Mouse (Mus musculus) forebrain, embryonic 15.5 days (tissue): ENCODE measurements around the gene Olfr1324. TPM values are rescaled to one million over a fixed set of nuclear protein-coding genes. Genes with fewer than 3 reads are reported as not detected.
"Not testable (repeated sequence)": the region's sequence is repeated elsewhere in the genome, so short reads cannot be mapped to it uniquely, and the experiment has no call there.

Experiments
- ATAC-seq: fragments of 200-750 bp; cut with Nextera tagmentation; replicated peaks from 2 replicates; pipeline ENCODE4 v1.8.0; 2017; ENCODE audit warnings: mild to moderate bottlenecking, moderate TSS enrichment, moderate library complexity
- H3K27ac ChIP-seq: fragments of 300-500 bp; sonication (generic); replicated peaks from 2 replicates; pipeline ENCODE4 v1.5.1; 2015; ENCODE audit warnings: mild to moderate bottlenecking, inconsistent platforms
- H3K27me3 ChIP-seq: fragments of 300-500 bp; sonication (generic); 2 replicates; pipeline ENCODE4 v1.6.1; 2015; ENCODE audit warnings: inconsistent platforms
- H3K36me3 ChIP-seq: fragments of 300-500 bp; sonication (generic); 2 replicates; pipeline ENCODE4 v1.6.1; 2015; ENCODE audit warnings: mild to moderate bottlenecking, inconsistent platforms
- H3K4me1 ChIP-seq: fragments of 300-500 bp; sonication (generic); 2 replicates; pipeline ENCODE4 v1.6.1; 2015; ENCODE audit warnings: inconsistent platforms
- H3K4me2 ChIP-seq: fragments of 300-500 bp; sonication (generic); replicated peaks from 2 replicates; pipeline ENCODE4 v1.6.1; 2015; ENCODE audit warnings: mild to moderate bottlenecking, inconsistent platforms
- H3K4me3 ChIP-seq: fragments of 300-500 bp; sonication (generic); 2 replicates; pipeline ENCODE4 v1.5.1; 2015; ENCODE audit warnings: mild to moderate bottlenecking, inconsistent platforms
- H3K9ac ChIP-seq: fragments of 300-500 bp; sonication (generic); replicated peaks from 2 replicates; pipeline ENCODE4 v1.6.1; 2015; ENCODE audit warnings: mild to moderate bottlenecking, inconsistent platforms
- H3K9me3 ChIP-seq: fragments of 300-500 bp; sonication (generic); 2 replicates; pipeline ENCODE4 v1.6.1; 2016; ENCODE audit warnings: inconsistent platforms
- WGBS: fragments of 180-500 bp; shearing (Covaris S2); methylation state at CpG from one replicate; pipeline ENCODE4 v1.1.7; 2015; ENCODE audit warnings: mixed read lengths; 5-methylcytosine and 5-hydroxymethylcytosine counted together
- polyA plus RNA-seq: library from polyadenylated mRNA; unstranded; fragments of >200 nt; fragmentation: Nextera tagmentation; extraction: Ambion mirVana; gene quantifications from 2 replicates; pipeline ENCODE4 v1.2.1, GENCODE M21; 2015

Gene Olfr1324
- not detected in 2 replicates for polyA plus RNA-seq

GRCm38 (mm10) chrX:50428398-50428797, at the start of gene Olfr1324:
Olfr1324 (minus strand) TSS chrX:50428498.
- no peak for ATAC-seq

DNA sequence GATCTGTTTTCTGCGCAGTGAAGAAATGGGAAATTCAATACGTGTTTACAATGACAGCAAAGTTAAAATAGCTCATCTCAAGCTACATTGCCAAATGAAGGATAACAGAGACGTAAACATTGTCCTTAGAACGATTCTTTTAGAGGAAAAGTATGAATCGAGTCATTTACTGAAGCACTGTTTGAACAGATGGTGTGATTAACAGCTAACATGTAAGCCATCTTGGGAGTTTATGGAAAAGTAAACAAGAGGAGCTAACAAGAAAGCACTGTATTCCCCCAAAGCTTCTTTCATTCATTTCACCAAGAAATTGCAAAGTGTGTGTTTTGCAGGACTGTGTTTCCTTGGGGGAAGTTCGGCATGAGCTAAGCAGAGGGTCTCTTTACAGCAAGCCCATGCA, 42.0 kb upstream of the Olfr1324 start:
- not testable (repeated sequence) for H3K4me1 ChIP-seq, H3K4me2 ChIP-seq, H3K4me3 ChIP-seq, ATAC-seq, H3K27ac ChIP-seq, H3K27me3 ChIP-seq, H3K9me3 ChIP-seq, H3K9ac ChIP-seq, H3K36me3 ChIP-seq
- WGBS: 78% methylated on average over 6 of the region's 6 CpGs

More at GRCm38 (mm10) chrX:50428398-50428797, at the start of gene Olfr1324:
- no peaks in the 10 kb centered on the region for H3K27me3 ChIP-seq
- 94% methylated on average over 1 of the region's 1 CpGs for WGBS
- H3K4me3 ChIP-seq: no peak within 1 kb of the TSS
- H3K9ac ChIP-seq: no peak within 1 kb of the TSS
- H3K36me3 ChIP-seq: no peaks in the 10 kb centered on the region
- H3K4me2 ChIP-seq: no peak within 1 kb of the TSS
- no peaks in the 10 kb centered on the region for H3K9me3 ChIP-seq
- no peak within 1 kb of the TSS for H3K27ac ChIP-seq
- no peaks in the 10 kb centered on the region for H3K4me1 ChIP-seq

- Histone ChIP-seq H3K9ac (no peak overlapping the region), H3K27ac (no peak overlapping the region), H3K27me3 (no peaks in the 10 kb centered on the region), H3K4me3 (no peak overlapping the region), H3K36me3 (no peaks in the 10 kb centered on the region), H3K4me1 (no peaks in the 10 kb centered on the region), H3K9me3 (no peaks in the 10 kb centered on the region), H3K4me2 (no peak overlapping the region)
- WGBS: 35% methylated on average over 1 of the region's 1 CpGs
- ATAC-seq: no peak
Observed at GRCm38 (mm10) chrX:50456136-50456535, 27.8 kb upstream of the Olfr1324 start.

GRCm38 (mm10) chrX:50443352-50443751, 15.1 kb upstream of the Olfr1324 start:
- Histone ChIP-seq H3K9ac (no peak overlapping the region), H3K4me1 (no peaks in the 10 kb centered on the region), H3K4me3 (no peak overlapping the region), H3K27me3 (no peaks in the 10 kb centered on the region), H3K36me3 (no peaks in the 10 kb centered on the region), H3K27ac (no peak overlapping the region), H3K4me2 (no peak overlapping the region), H3K9me3 (no peaks in the 10 kb centered on the region)
- WGBS: 70% methylated on average over 1 of the region's 1 CpGs
- ATAC-seq: no peak

DNA sequence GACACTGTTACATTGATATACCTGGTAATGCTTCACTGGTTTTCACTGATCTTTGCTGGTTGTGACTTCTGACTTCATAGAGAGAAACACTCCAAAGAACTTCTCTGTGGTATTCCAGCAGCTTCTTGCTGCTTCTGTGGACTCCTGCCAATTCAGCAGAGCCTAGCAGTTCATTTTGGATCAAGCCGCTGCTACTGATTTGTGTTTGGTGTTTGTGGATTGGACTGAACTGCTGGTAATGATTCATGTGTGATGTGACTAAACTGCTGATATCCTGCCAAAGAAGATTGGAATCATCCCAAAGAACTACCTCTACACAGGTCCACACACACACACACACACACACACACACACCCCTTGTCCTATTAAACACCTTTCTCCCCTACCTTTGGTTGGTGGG, 14.4 kb upstream of the Olfr1324 start:
- no peak for ATAC-seq
- Histone ChIP-seq H3K4me1 (no peaks in the 10 kb centered on the region), H3K4me2 (no peak overlapping the region), H3K4me3 (no peak overlapping the region), H3K27me3 (no peaks in the 10 kb centered on the region), H3K36me3 (no peaks in the 10 kb centered on the region), H3K27ac (no peak overlapping the region), H3K9ac (no peak overlapping the region), H3K9me3 (no peaks in the 10 kb centered on the region)
- WGBS: 88% methylated on average over 1 of the region's 1 CpGs

DNA sequence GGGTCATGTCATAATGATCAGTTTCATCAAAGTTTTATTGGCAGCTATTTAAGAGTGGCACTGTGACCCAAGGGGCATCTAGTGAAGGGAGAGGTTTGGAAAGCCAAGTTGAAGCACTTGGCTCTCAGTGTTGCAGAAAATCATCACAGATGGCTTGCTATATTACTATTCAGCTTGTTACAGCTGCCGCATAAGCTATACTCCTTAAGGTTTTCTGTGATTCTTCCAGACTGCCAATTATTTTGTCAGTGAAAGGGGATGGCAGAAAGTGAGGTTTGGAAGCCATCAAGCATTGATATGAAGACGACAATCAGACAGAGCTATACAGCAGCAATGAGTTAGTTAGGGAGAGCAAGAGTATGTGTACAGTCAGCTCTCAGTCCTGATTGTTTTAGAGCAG, 4.2 kb upstream of the Olfr1324 start:
- Histone ChIP-seq H3K4me2 (no peak overlapping the region), H3K27me3 (no peaks in the 10 kb centered on the region), H3K9ac (no peak overlapping the region), H3K36me3 (no peaks in the 10 kb centered on the region), H3K9me3 (no peaks in the 10 kb centered on the region), H3K4me3 (no peak overlapping the region), H3K27ac (no peak overlapping the region), H3K4me1 (no peaks in the 10 kb centered on the region)
- WGBS: 58% methylated on average over 2 of the region's 2 CpGs
- ATAC-seq: 0 out of 2 replicates have a peak, but pooled peaks have one; percentile 26

DNA sequence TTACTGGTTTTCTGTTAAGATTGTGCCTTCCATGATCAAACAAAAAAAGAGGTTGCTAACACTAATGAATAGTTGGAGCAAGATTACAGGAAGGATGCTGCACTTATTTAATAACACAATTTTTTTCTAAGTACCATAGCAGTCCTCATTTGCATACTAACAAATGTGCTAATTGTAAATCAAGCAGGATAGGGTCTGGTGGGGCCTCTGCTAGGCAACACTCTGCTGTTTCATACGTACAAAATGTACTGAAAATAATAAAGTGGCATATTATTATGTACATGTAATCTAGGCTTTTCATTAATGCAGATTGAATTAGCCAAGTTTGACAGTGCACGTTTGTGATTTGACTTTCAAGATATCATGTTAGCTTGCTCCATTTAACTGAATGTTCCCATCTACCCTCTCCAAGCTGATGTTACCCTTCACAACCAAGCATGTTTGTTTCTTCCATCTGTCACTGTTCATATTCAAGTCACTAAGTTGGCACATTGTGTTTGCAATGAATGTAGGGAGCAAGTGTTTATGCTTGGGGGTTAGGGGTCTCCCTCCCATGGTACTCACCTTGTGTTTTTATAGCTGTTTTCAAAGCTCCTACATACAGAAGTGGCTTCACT, 478 bp downstream of the Olfr1324 start:
- WGBS: 25% methylated on average over 2 of the region's 2 CpGs
- peak; percentile 66; the same call in 1 of the 2 replicates for ATAC-seq
- H3K27ac ChIP-seq: no peak overlapping the region

DNA sequence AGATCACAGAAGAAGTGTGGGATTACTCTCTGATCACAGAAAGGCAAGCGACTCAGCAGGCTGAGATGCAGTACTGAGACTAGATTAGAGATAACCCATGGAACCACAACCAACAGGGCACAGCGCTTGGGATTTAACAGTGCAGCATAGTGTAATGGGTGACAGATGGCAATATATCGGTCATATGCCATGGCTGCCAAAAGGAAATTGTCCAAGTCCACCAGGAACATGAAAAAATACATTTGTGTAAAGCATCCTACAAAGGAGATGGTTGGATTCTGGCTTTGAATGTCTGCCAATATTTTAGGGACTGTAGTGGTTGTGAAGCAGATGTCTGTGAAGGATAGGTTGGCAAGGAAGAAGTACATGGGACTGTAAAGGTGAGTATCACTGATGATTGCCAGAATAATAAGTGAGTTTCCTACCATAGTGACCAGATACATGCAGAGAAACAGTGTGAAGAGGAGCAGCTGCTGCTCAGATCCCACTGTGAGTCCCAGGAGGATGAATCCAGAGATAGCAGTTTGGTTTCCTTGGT, 2.3 kb downstream of the Olfr1324 start:
- no peak overlapping the region for H3K4me3 ChIP-seq
- no peaks in the 10 kb centered on the region for H3K4me1 ChIP-seq
- H3K36me3 ChIP-seq: no peaks in the 10 kb centered on the region
- H3K9me3 ChIP-seq: no peaks in the 10 kb centered on the region
- no peaks in the 10 kb centered on the region for H3K27me3 ChIP-seq
- ATAC-seq: 0 out of 2 replicates have a peak, but pooled peaks have one; percentile 46
- no peak overlapping the region for H3K9ac ChIP-seq
- 74% methylated on average over 3 of the region's 3 CpGs for WGBS
- H3K4me2 ChIP-seq: no peak overlapping the region
- H3K27ac ChIP-seq: no peak overlapping the region

More for the DNA sequence above, 478 bp downstream of the Olfr1324 start:
- Histone ChIP-seq H3K9me3 (no peaks in the 10 kb centered on the region), H3K27me3 (no peaks in the 10 kb centered on the region), H3K36me3 (no peaks in the 10 kb centered on the region), H3K9ac (no peak overlapping the region), H3K4me1 (no peaks in the 10 kb centered on the region), H3K4me3 (no peak overlapping the region), H3K4me2 (no peak overlapping the region)

- not testable (repeated sequence) for H3K4me1 ChIP-seq, H3K4me3 ChIP-seq, ATAC-seq, H3K9me3 ChIP-seq, H3K27ac ChIP-seq, H3K27me3 ChIP-seq, H3K9ac ChIP-seq, H3K36me3 ChIP-seq, H3K4me2 ChIP-seq
- WGBS: 86% methylated on average over 8 of the region's 8 CpGs
Observed at GRCm38 (mm10) chrX:50410361-50410760, 17.9 kb downstream of the Olfr1324 start.

DNA sequence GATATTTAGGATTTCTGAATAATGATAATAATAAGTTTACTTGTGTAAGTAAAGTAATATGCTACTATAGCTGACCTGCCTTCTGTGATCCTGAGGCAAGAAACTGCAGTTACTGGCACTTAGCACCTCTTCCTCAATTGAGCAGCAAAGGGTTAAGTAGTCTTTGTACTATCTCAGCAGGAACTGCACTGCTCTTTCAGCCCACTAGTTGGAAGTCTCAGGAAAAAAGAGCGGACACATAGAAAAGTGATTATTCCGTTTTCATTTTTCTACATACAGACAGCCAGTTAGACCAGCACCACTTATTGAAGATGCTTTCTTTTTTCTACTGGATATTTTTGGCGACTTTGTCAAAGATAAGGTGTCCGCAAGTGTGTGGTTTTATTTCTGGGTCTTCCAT, 37.7 kb downstream of the Olfr1324 start:
- H3K4me1 ChIP-seq, H3K36me3 ChIP-seq, H3K9ac ChIP-seq, H3K27me3 ChIP-seq, H3K9me3 ChIP-seq, H3K4me3 ChIP-seq, H3K4me2 ChIP-seq, ATAC-seq, H3K27ac ChIP-seq: not testable (repeated sequence)
- WGBS: 70% methylated on average over 4 of the region's 4 CpGs

- WGBS: 100% methylated on average over 1 of the region's 1 CpGs
Observed at GRCm38 (mm10) chrX:50374978-50375377, 53.3 kb downstream of the Olfr1324 start.

More at GRCm38 (mm10) chrX:50374978-50375377, 53.3 kb downstream of the Olfr1324 start:
- H3K36me3 ChIP-seq: no peaks in the 10 kb centered on the region
- H3K9me3 ChIP-seq: no peaks in the 10 kb centered on the region
- no peak for ATAC-seq
- no peaks in the 10 kb centered on the region for H3K4me1 ChIP-seq
- H3K27me3 ChIP-seq: no peaks in the 10 kb centered on the region
- H3K4me2 ChIP-seq: no peak overlapping the region
- no peak overlapping the region for H3K9ac ChIP-seq
- H3K4me3 ChIP-seq: no peak overlapping the region
- no peak overlapping the region for H3K27ac ChIP-seq
